Mouse (Mus musculus): Measurements from ENCODE around the gene Cdkn1a. TPM values are rescaled to one million over a fixed set of nuclear protein-coding genes. Genes with fewer than 3 reads are reported as not detected.

The Cdkn1a gene
- polyA plus RNA-seq, 2 experiments = 2.6 to 7.0 TPM

- H3K36me3 ChIP-seq (replicated peaks; ENCODE audit: control insufficient read depth, insufficient read depth, low read depth) = no peaks in the 10 kb centered on the region
- ATAC-seq (ENCODE audit: insufficient read depth) (no peak), DNase-seq (ENCODE audit: low read depth in 3 of 3, low spot score in 3 of 3) (no peak)
- H3K4me1 ChIP-seq (replicated peaks; ENCODE audit: control insufficient read depth in 2 of 2, insufficient read depth in 2 of 2, low read length in 1 of 2) = no peaks in the 10 kb centered on the region
- H3K4me3 ChIP-seq (ENCODE audit: insufficient read depth in 1 of 2, low read depth in 2 of 2, low read length in 2 of 2) = no peak overlapping the region
- no peaks in the 10 kb centered on the region for H3K9me3 ChIP-seq (ENCODE audit: control insufficient read depth, low read length)
- H3K9ac ChIP-seq (replicated peaks) = no peak overlapping the region
- 53% methylated on average over 5 of the region's 5 CpGs for WGBS (ENCODE audit: insufficient replicate concordance)
- H3K27me3 ChIP-seq (ENCODE audit: control insufficient read depth, insufficient read depth, low read length) = no peaks in the 10 kb centered on the region
- H3K4me2 ChIP-seq (ENCODE audit: low read depth) = no peak overlapping the region
- TF ChIP-seq EP300 (IDR thresholded peaks at IDR 0.05; ENCODE audit: low read depth) (no peak), CTCF (IDR thresholded peaks at IDR 0.05; ENCODE audit: low read depth) (no peak)
- H3K27ac ChIP-seq = no peak overlapping the region
Measured at GRCm38 (mm10) chr17:29135066-29135465, 44.3 kb downstream of the Cdkn1a start.

GRCm38 (mm10) chr17:29136236-29136635 is 45.5 kb downstream of the Cdkn1a start:
- H3K4me1 ChIP-seq (replicated peaks; ENCODE audit: control insufficient read depth in 2 of 2, insufficient read depth in 2 of 2, low read length in 1 of 2) = no peaks in the 10 kb centered on the region
- no peaks in the 10 kb centered on the region for H3K36me3 ChIP-seq (replicated peaks; ENCODE audit: control insufficient read depth, insufficient read depth, low read depth)
- no peak for DNase-seq (ENCODE audit: low read depth in 3 of 3, low spot score in 3 of 3)
- ATAC-seq (ENCODE audit: insufficient read depth) = no peak
- WGBS (ENCODE audit: insufficient replicate concordance) = 68% methylated on average over 6 of the region's 6 CpGs
- H3K4me2 ChIP-seq (ENCODE audit: low read depth) = no peak overlapping the region
- H3K27me3 ChIP-seq (ENCODE audit: control insufficient read depth, insufficient read depth, low read length) = no peaks in the 10 kb centered on the region
- H3K4me3 ChIP-seq (ENCODE audit: insufficient read depth in 1 of 2, low read depth in 2 of 2, low read length in 2 of 2) = no peak overlapping the region
- no peak overlapping the region for H3K27ac ChIP-seq
- TF ChIP-seq EP300 (IDR thresholded peaks at IDR 0.05; ENCODE audit: low read depth) = no peak
- TF ChIP-seq CTCF (IDR thresholded peaks at IDR 0.05; ENCODE audit: low read depth) = no peak
- no peaks in the 10 kb centered on the region for H3K9me3 ChIP-seq (ENCODE audit: control insufficient read depth, low read length)
- H3K9ac ChIP-seq (replicated peaks) = no peak overlapping the region

- no peak for ATAC-seq (ENCODE audit: insufficient read depth)
- Histone ChIP-seq H3K36me3 (replicated peaks; ENCODE audit: control insufficient read depth, insufficient read depth, low read depth) (no peaks in the 10 kb centered on the region), H3K4me1 (replicated peaks; ENCODE audit: control insufficient read depth in 2 of 2, insufficient read depth in 2 of 2, low read length in 1 of 2) (no peaks in the 10 kb centered on the region), H3K4me3 (ENCODE audit: insufficient read depth in 1 of 2, low read depth in 2 of 2, low read length in 2 of 2) (no peak overlapping the region), H3K4me2 (ENCODE audit: low read depth) (no peak overlapping the region), H3K27ac (no peak overlapping the region), H3K27me3 (ENCODE audit: control insufficient read depth, insufficient read depth, low read length) (no peaks in the 10 kb centered on the region), H3K9ac (replicated peaks) (no peak overlapping the region), H3K9me3 (ENCODE audit: control insufficient read depth, low read length) (no peaks in the 10 kb centered on the region)
- no peak for TF ChIP-seq EP300 (IDR thresholded peaks at IDR 0.05; ENCODE audit: low read depth)
- no peak for TF ChIP-seq CTCF (IDR thresholded peaks at IDR 0.05; ENCODE audit: low read depth)
- 77% methylated on average over 7 of the region's 7 CpGs for WGBS (ENCODE audit: insufficient replicate concordance)
- no peak for DNase-seq (ENCODE audit: low read depth in 3 of 3, low spot score in 3 of 3)
Measured at GRCm38 (mm10) chr17:29137906-29138305, 47.1 kb downstream of the Cdkn1a start.

GRCm38 (mm10) chr17:29141577-29141976 is 50.8 kb downstream of the Cdkn1a start:
- TF ChIP-seq CTCF (IDR thresholded peaks at IDR 0.05; ENCODE audit: low read depth) = no peak
- Histone ChIP-seq H3K9me3 (ENCODE audit: control insufficient read depth, low read length) (no peaks in the 10 kb centered on the region), H3K36me3 (replicated peaks; ENCODE audit: control insufficient read depth, insufficient read depth, low read depth) (no peaks in the 10 kb centered on the region), H3K27ac (no peak overlapping the region), H3K27me3 (ENCODE audit: control insufficient read depth, insufficient read depth, low read length) (no peaks in the 10 kb centered on the region), H3K4me2 (ENCODE audit: low read depth) (no peak overlapping the region), H3K9ac (replicated peaks) (no peak overlapping the region), H3K4me3 (ENCODE audit: insufficient read depth in 1 of 2, low read depth in 2 of 2, low read length in 2 of 2) (no peak overlapping the region), H3K4me1 (replicated peaks; ENCODE audit: control insufficient read depth in 2 of 2, insufficient read depth in 2 of 2, low read length in 1 of 2) (no peaks in the 10 kb centered on the region)
- 63% methylated on average over 3 of the region's 3 CpGs for WGBS (ENCODE audit: insufficient replicate concordance)
- ATAC-seq (ENCODE audit: insufficient read depth) = no peak
- DNase-seq (ENCODE audit: low read depth in 3 of 3, low spot score in 3 of 3) = no peak

- DNase-seq (ENCODE audit: low read depth in 3 of 3, low spot score in 3 of 3) (no peak), ATAC-seq (ENCODE audit: insufficient read depth) (no peak)
- WGBS (ENCODE audit: insufficient replicate concordance) = 76% methylated on average over 8 of the region's 8 CpGs
- Histone ChIP-seq H3K9me3 (ENCODE audit: control insufficient read depth, low read length) (no peaks in the 10 kb centered on the region), H3K27me3 (ENCODE audit: control insufficient read depth, insufficient read depth, low read length) (no peaks in the 10 kb centered on the region), H3K36me3 (replicated peaks; ENCODE audit: control insufficient read depth, insufficient read depth, low read depth) (no peaks in the 10 kb centered on the region), H3K4me2 (ENCODE audit: low read depth) (no peak overlapping the region), H3K4me3 (ENCODE audit: insufficient read depth in 1 of 2, low read depth in 2 of 2, low read length in 2 of 2) (no peak overlapping the region), H3K9ac (replicated peaks) (no peak overlapping the region), H3K27ac (no peak overlapping the region), H3K4me1 (replicated peaks; ENCODE audit: control insufficient read depth in 2 of 2, insufficient read depth in 2 of 2, low read length in 1 of 2) (no peaks in the 10 kb centered on the region)
- TF ChIP-seq EP300 (IDR thresholded peaks at IDR 0.05; ENCODE audit: low read depth) (no peak), CTCF (IDR thresholded peaks at IDR 0.05; ENCODE audit: low read depth) (no peak)
Measured at GRCm38 (mm10) chr17:29143266-29143665, 52.5 kb downstream of the Cdkn1a start.

Measured in liver, embryonic 14.5 days (tissue).